Mouse (Mus musculus) adrenal gland, postnatal 0 days (tissue): ENCODE measurements around the gene 4930415O20Rik. TPM values are rescaled to one million over a fixed set of nuclear protein-coding genes. Genes with fewer than 3 reads are reported as not detected.

Source experiments
- polyA plus RNA-seq: library from polyadenylated mRNA; unstranded; fragments of >200 nt; fragmentation: Nextera tagmentation; extraction: Ambion mirVana; gene quantifications from 2 replicates; pipeline ENCODE4 v1.2.1, GENCODE M21; 2015

4930415O20Rik gene
- polyA plus RNA-seq: not detected in 2 replicates

DNA sequence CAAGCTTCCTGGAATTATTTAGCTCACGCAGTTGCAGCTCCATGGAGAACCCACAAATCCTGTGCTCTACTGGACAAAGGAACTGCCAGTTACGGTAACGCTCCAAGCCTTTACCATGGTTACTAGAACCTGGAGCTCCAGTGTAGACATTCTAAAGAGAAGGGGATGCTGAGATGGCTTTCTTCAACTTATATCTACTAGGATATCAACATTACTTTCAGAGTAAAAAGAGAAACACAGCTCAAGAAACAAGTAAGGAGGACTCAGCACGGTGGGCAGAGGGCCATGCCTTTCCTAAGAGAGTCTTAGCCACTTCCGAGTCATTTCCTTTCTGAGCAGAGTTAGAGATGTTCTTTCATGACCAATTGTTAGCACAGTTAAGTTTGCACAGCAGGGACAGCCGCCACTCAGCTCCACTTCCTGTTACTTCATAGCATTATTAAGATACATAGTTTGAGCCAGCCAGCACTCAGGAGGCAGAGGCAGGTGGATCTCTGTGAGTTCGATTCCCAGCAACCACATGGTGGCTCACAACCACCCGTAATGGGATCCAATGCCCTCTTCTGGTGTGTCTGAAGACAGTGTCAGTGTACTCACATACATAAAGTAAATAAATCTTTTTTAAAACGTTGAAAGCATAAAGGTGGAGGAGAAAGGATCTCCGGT is at the start of gene 4930415O20Rik, which contains the start of gene Ccnt1:
TSS of gene 4930415O20Rik (plus strand) at position 132 of the 666 bp plus-strand sequence.
TSS of gene Ccnt1 (minus strand) at position 51 of the 666 bp plus-strand sequence.

GRCm38 (mm10) chr15:98533881-98534627 is 36.8 kb upstream of the 4930415O20Rik start, which contains the start of gene Kansl2:
Gene Kansl2 (minus strand): TSS chr15:98534264.

DNA sequence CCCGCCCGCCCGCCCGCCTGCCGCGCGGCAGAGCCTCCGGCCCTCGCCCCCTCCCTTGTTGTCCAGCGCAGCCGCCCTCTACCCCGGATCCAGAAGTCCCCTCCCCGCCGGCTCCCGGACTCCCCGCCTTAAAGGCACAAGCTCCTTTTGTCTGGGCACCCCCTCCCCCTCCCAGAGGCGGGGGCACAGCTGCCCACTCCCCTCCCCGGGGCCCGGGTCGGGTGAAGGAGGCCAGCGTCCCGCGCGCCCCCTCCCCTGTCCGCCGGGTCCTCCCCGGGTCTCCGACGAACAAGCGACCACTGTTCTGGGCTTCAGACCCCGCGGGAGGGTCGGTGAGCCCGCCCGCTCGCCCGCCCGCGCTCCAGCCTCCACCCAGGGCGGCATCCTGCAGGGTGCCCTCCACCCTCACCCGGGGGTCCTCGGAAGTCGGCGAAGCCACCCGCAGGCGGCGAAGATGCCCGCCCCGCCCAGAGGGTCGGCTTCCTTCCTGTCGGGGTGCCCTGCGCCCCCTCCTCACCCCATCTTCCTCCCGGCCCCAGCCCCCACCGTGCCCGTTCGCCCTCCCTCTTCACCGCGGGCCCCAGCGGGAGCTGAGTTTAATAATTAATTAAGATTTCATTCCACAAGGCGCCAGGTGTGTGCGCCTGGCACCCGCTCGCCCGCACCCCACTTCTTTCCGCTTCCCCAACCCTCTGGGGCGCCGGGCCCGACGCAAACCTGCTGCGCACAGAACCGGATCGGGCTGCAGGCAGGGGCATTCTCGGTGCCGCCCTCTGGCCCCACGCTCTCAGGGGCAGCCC is 38.7 kb downstream of the 4930415O20Rik start, which contains the start of gene Adcy6:
TSS of gene Adcy6 (minus strand) at position 746 of the 800 bp plus-strand sequence.

GRCm38 (mm10) chr15:98630540-98630939 is 59.7 kb downstream of the 4930415O20Rik start, which contains the start of gene Cacnb3:
Gene Cacnb3 (plus strand): TSS chr15:98630840.

Other genes with a start within 250 kb of the 4930415O20Rik start
- not detected in 2 replicates for gene Olfr284, start 230.0 kb upstream of the 4930415O20Rik start, polyA plus RNA-seq
- gene Olfr283, start 190.1 kb upstream of the 4930415O20Rik start, polyA plus RNA-seq: not detected in 2 replicates
- not detected in 2 replicates for gene Olfr282, start 139.8 kb upstream of the 4930415O20Rik start, polyA plus RNA-seq
- not detected in 2 replicates for gene Olfr281, start 118.4 kb upstream of the 4930415O20Rik start, polyA plus RNA-seq
- gene OR5BS1P, start 101.1 kb upstream of the 4930415O20Rik start, polyA plus RNA-seq: not detected in 2 replicates
- not detected in 2 replicates for gene Lalba, start 88.3 kb upstream of the 4930415O20Rik start, polyA plus RNA-seq
- not detected in 2 replicates for gene Olfr279, start 78.6 kb upstream of the 4930415O20Rik start, polyA plus RNA-seq
- 69.3 and 93.3 TPM in 2 replicates for gene Kansl2, start 36.7 kb upstream of the 4930415O20Rik start, polyA plus RNA-seq
- gene Ccnt1, start 81 bp upstream of the 4930415O20Rik start, polyA plus RNA-seq: 30.2 and 40.7 TPM in 2 replicates
- 7.4 and 10.2 TPM in 2 replicates for gene Adcy6, start 39.1 kb downstream of the 4930415O20Rik start, polyA plus RNA-seq
- gene Cacnb3, start 59.8 kb downstream of the 4930415O20Rik start, polyA plus RNA-seq: 21.8 and 40.6 TPM in 2 replicates
- gene Ddx23, start 91.9 kb downstream of the 4930415O20Rik start, polyA plus RNA-seq: 6.7 and 14.4 TPM in 2 replicates
- gene Rnd1, start 106.5 kb downstream of the 4930415O20Rik start, polyA plus RNA-seq: 1.5 and 1.9 TPM in 2 replicates
- 0.60 and 1.0 TPM in 2 replicates for gene Ccdc65, start 137.2 kb downstream of the 4930415O20Rik start, polyA plus RNA-seq
- 29.2 and 29.9 TPM in 2 replicates for gene Fkbp11, start 157.2 kb downstream of the 4930415O20Rik start, polyA plus RNA-seq
- 34.5 and 51.3 TPM in 2 replicates for gene Arf3, start 192.2 kb downstream of the 4930415O20Rik start, polyA plus RNA-seq
- 0.37 and 0.43 TPM in 2 replicates for gene Wnt10b, start 207.1 kb downstream of the 4930415O20Rik start, polyA plus RNA-seq
- not detected in 2 replicates for gene Wnt1, start 218.9 kb downstream of the 4930415O20Rik start, polyA plus RNA-seq
- 0.03 TPM in 1 of 2 replicates, not detected in the other for gene Ddn, start 238.5 kb downstream of the 4930415O20Rik start, polyA plus RNA-seq